Mouse (Mus musculus) stomach, postnatal 0 days (tissue): ENCODE results near the gene Zfp593.

Experiments used
- CTCF ChIP-seq: IDR thresholded peaks from 2 replicates; pipeline ENCODE4 v1.5.1; 2016; ENCODE audit warnings: antibody characterized with exemption, low read depth, mild to moderate bottlenecking, moderate library complexity
- EP300 ChIP-seq: optimal IDR thresholded peaks from 2 replicates; pipeline ENCODE3; 2016; ENCODE audit warnings: antibody characterized with exemption

DNA sequence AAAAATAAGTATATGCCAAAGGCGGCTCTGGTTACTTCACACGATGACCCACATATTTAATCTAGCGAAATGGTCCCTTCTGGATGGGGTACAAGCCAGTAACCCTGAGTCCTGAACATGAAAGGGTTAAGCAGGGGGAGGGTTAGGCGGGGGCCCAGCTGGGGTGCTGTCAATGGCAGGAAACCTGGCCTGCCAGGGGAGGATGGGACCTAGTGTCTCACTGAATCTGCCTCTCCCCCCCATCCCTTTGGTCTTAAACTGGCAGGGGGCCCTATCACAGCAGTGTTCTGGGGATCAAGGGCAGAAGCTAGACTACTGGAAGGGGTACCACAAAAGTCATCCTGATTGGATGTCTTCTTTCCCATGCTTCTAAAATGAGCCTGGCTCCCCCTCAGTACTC, 10.5 kb upstream of the Zfp593 start:
- no peak for TF ChIP-seq EP300
- no peak for TF ChIP-seq CTCF
